ENCODE assay signal across 26 mouse cellular contexts in genomic region chr6:146416461-146416860, GRCm38 (mm10).
"Had no signal": no experiment of that assay in that cellular context is flagged by ENCODE, and none has a peak within 500 bp of the region (broad histone marks: within the 10 kb centered on the region; RNA-seq: fewer than 3 reads in every experiment).

No protein-coding gene starts in this region.

- H3K27ac ChIP-seq: embryonic facial prominence, embryonic 10.5 days; embryonic facial prominence, embryonic 12.5 days; embryonic facial prominence, embryonic 13.5 days; embryonic facial prominence, embryonic 15.5 days; forebrain, embryonic 10.5 days; forebrain, embryonic 12.5 days; forebrain, embryonic 13.5 days; forebrain, embryonic 15.5 days; gastrocnemius, adult 2 months; heart, adult 2 months had no signal

- DNase-seq: cerebellum, adult 9-11 months; cerebellum, postnatal 10 days; cerebellum, postnatal 14 days; cerebellum, postnatal 25 days; cerebellum, postnatal 36 days; embryo, embryonic 11 days; forebrain, postnatal 0 days; gastrocnemius, adult 2 months; gastrocnemius, postnatal 10 days; gastrocnemius, postnatal 14 days; gastrocnemius, postnatal 25 days; gastrocnemius, postnatal 36 days; heart, adult 11 months; heart, adult 18-20 months; heart, adult 2 months had no signal

- H3K4me2 ChIP-seq: embryonic facial prominence, embryonic 12.5 days; embryonic facial prominence, embryonic 13.5 days; embryonic facial prominence, embryonic 15.5 days; forebrain, embryonic 12.5 days; forebrain, embryonic 13.5 days; forebrain, embryonic 15.5 days had no signal

- H3K27me3 ChIP-seq: embryonic facial prominence, embryonic 12.5 days; embryonic facial prominence, embryonic 13.5 days; embryonic facial prominence, embryonic 15.5 days; forebrain, embryonic 13.5 days; forebrain, embryonic 15.5 days had no signal

- H3K36me3 ChIP-seq: embryonic facial prominence, embryonic 10.5 days; embryonic facial prominence, embryonic 12.5 days; embryonic facial prominence, embryonic 13.5 days; embryonic facial prominence, embryonic 15.5 days; forebrain, embryonic 10.5 days; forebrain, embryonic 12.5 days; forebrain, embryonic 15.5 days had no signal

- H3K4me3 ChIP-seq: embryonic facial prominence, embryonic 10.5 days; embryonic facial prominence, embryonic 12.5 days; embryonic facial prominence, embryonic 13.5 days; embryonic facial prominence, embryonic 15.5 days; erythroblast, embryonic 14.5 days; forebrain, embryonic 10.5 days; forebrain, embryonic 12.5 days; forebrain, embryonic 13.5 days; forebrain, embryonic 15.5 days; gastrocnemius, adult 2 months; heart, adult 2 months had no signal

- H3K9me3 ChIP-seq: embryonic facial prominence, embryonic 10.5 days; embryonic facial prominence, embryonic 12.5 days; embryonic facial prominence, embryonic 13.5 days; embryonic facial prominence, embryonic 15.5 days; forebrain, embryonic 10.5 days; forebrain, embryonic 12.5 days; forebrain, embryonic 13.5 days; forebrain, embryonic 15.5 days had no signal

- H3K9ac ChIP-seq: embryonic facial prominence, embryonic 12.5 days; embryonic facial prominence, embryonic 13.5 days; embryonic facial prominence, embryonic 15.5 days; forebrain, embryonic 12.5 days; forebrain, embryonic 13.5 days; forebrain, embryonic 15.5 days; forebrain, postnatal 0 days had no signal

- ATAC-seq: forebrain, embryonic 13.5 days; forebrain, embryonic 14.5 days; forebrain, embryonic 15.5 days; forebrain, embryonic 16.5 days; forebrain, postnatal 0 days had no signal
